Mouse (Mus musculus) neural tube, embryonic 13.5 days (tissue): ENCODE data around the gene Gm20388. TPM values are rescaled to one million over a fixed set of nuclear protein-coding genes. Genes with fewer than 3 reads are reported as not detected.

Experiments used
- ATAC-seq: fragments of 200-750 bp; cut with Nextera tagmentation; 2 replicates; pipeline ENCODE4 v1.8.0; 2017; ENCODE audit warnings: low read depth, mild to moderate bottlenecking, moderate TSS enrichment, moderate library complexity
- H3K27ac ChIP-seq: fragments of 300-500 bp; sonication (generic); replicated peaks from 2 replicates; pipeline ENCODE4 v1.5.1; 2015; ENCODE audit warnings: moderate library complexity, mild to moderate bottlenecking, inconsistent platforms
- H3K27me3 ChIP-seq: fragments of 300-500 bp; sonication (generic); 2 replicates; pipeline ENCODE4 v1.6.1; 2015; ENCODE audit warnings: mild to moderate bottlenecking, inconsistent platforms
- H3K36me3 ChIP-seq: fragments of 300-500 bp; sonication (generic); 2 replicates; pipeline ENCODE4 v1.6.1; 2015; ENCODE audit warnings: mild to moderate bottlenecking, inconsistent platforms
- H3K4me1 ChIP-seq: fragments of 300-500 bp; sonication (generic); replicated peaks from 2 replicates; pipeline ENCODE4 v1.6.1; 2015; ENCODE audit warnings: inconsistent platforms
- H3K4me2 ChIP-seq: fragments of 300-500 bp; sonication (generic); 2 replicates; pipeline ENCODE4 v1.6.1; 2015; ENCODE audit warnings: inconsistent platforms, mild to moderate bottlenecking, moderate library complexity
- H3K4me3 ChIP-seq: fragments of 300-500 bp; sonication (generic); 2 replicates; pipeline ENCODE4 v1.5.1; 2015; ENCODE audit warnings: mild to moderate bottlenecking, inconsistent platforms
- H3K9ac ChIP-seq: fragments of 300-500 bp; sonication (generic); 2 replicates; pipeline ENCODE4 v1.6.1; 2015; ENCODE audit warnings: moderate library complexity, mild to moderate bottlenecking, inconsistent platforms
- H3K9me3 ChIP-seq: fragments of 300-500 bp; sonication (generic); 2 replicates; pipeline ENCODE4 v1.6.1; 2016; ENCODE audit warnings: inconsistent platforms
- WGBS: fragments of 180-500 bp; shearing (Covaris S2); methylation state at CpG from one replicate; pipeline ENCODE4 v1.1.7; 2015; 5-methylcytosine and 5-hydroxymethylcytosine counted together
- polyA plus RNA-seq: library from polyadenylated mRNA; unstranded; fragments of >200 nt; fragmentation: Nextera tagmentation; extraction: Ambion mirVana; gene quantifications from 2 replicates; pipeline ENCODE4 v1.2.1, GENCODE M21; 2015

Gm20388 gene
- polyA plus RNA-seq, 1 experiment from 2014 or later = 0.27 TPM

- no peak overlapping the region for H3K4me2 ChIP-seq
- no peaks in the 10 kb centered on the region for H3K4me1 ChIP-seq
- H3K9ac ChIP-seq = no peak overlapping the region
- WGBS = 93% methylated on average over 13 of the region's 13 CpGs
- H3K36me3 ChIP-seq = peaks cover 56% of the 10 kb centered on the region
- no peak for ATAC-seq
- no peaks in the 10 kb centered on the region for H3K9me3 ChIP-seq
- no peak overlapping the region for H3K4me3 ChIP-seq
- no peaks in the 10 kb centered on the region for H3K27me3 ChIP-seq
- H3K27ac ChIP-seq = no peak overlapping the region
These were observed 1895.5 kb downstream of the Gm20388 start for GRCm38 (mm10) chr8:121806126-121806525.

GRCm38 (mm10) chr8:121808032-121808431, 1897.4 kb downstream of the Gm20388 start:
- Histone ChIP-seq H3K4me2 (no peak overlapping the region), H3K36me3 (peaks cover 62% of the 10 kb centered on the region), H3K27ac (no peak overlapping the region), H3K4me3 (no peak overlapping the region), H3K9ac (no peak overlapping the region), H3K4me1 (no peaks in the 10 kb centered on the region), H3K27me3 (no peaks in the 10 kb centered on the region), H3K9me3 (no peaks in the 10 kb centered on the region)
- 79% methylated on average over 11 of the region's 11 CpGs for WGBS
- no peak for ATAC-seq

- no peak for ATAC-seq
These were observed 1899.0 kb downstream of the Gm20388 start for GRCm38 (mm10) chr8:121809524-121810155.

GRCm38 (mm10) chr8:121811502-121811901, 1900.9 kb downstream of the Gm20388 start:
- 92% methylated on average over 3 of the region's 3 CpGs for WGBS
- H3K27me3 ChIP-seq = no peaks in the 10 kb centered on the region
- no peak overlapping the region for H3K9ac ChIP-seq
- no peaks in the 10 kb centered on the region for H3K4me1 ChIP-seq
- H3K27ac ChIP-seq = no peak overlapping the region
- ATAC-seq = no peak
- H3K36me3 ChIP-seq = peaks cover 57% of the 10 kb centered on the region
- H3K4me2 ChIP-seq = no peak overlapping the region
- H3K4me3 ChIP-seq = no peak overlapping the region
- no peaks in the 10 kb centered on the region for H3K9me3 ChIP-seq

More at GRCm38 (mm10) chr8:121809524-121810155, 1899.0 kb downstream of the Gm20388 start:
- Histone ChIP-seq H3K27me3 (no peaks in the 10 kb centered on the region), H3K4me3 (no peak overlapping the region), H3K27ac (no peak overlapping the region), H3K9me3 (no peaks in the 10 kb centered on the region), H3K4me1 (no peaks in the 10 kb centered on the region), H3K9ac (no peak overlapping the region), H3K36me3 (peaks cover 64% of the 10 kb centered on the region), H3K4me2 (no peak overlapping the region)
- 93% methylated on average over 11 of the region's 11 CpGs for WGBS

- WGBS = 96% methylated on average over 12 of the region's 12 CpGs
- ATAC-seq = no peak
These were observed 1901.4 kb downstream of the Gm20388 start for GRCm38 (mm10) chr8:121811931-121812570.

GRCm38 (mm10) chr8:121818226-121818625, 1907.6 kb downstream of the Gm20388 start:
- H3K36me3 ChIP-seq = peaks cover 68% of the 10 kb centered on the region
- no peaks in the 10 kb centered on the region for H3K4me1 ChIP-seq
- H3K4me3 ChIP-seq = no peak overlapping the region
- no peak overlapping the region for H3K27ac ChIP-seq
- WGBS = 87% methylated on average over 7 of the region's 7 CpGs
- H3K9ac ChIP-seq = no peak overlapping the region
- no peak overlapping the region for H3K4me2 ChIP-seq
- no peaks in the 10 kb centered on the region for H3K9me3 ChIP-seq
- no peaks in the 10 kb centered on the region for H3K27me3 ChIP-seq
- ATAC-seq = no peak

More at GRCm38 (mm10) chr8:121811931-121812570, 1901.4 kb downstream of the Gm20388 start:
- Histone ChIP-seq H3K27ac (no peak overlapping the region), H3K9ac (no peak overlapping the region), H3K36me3 (peaks cover 56% of the 10 kb centered on the region), H3K9me3 (no peaks in the 10 kb centered on the region), H3K4me3 (no peak overlapping the region), H3K4me2 (no peak overlapping the region), H3K4me1 (no peaks in the 10 kb centered on the region), H3K27me3 (no peaks in the 10 kb centered on the region)

GRCm38 (mm10) chr8:121820840-121821239, 1910.2 kb downstream of the Gm20388 start:
- no peaks in the 10 kb centered on the region for H3K4me1 ChIP-seq
- H3K9me3 ChIP-seq = no peaks in the 10 kb centered on the region
- H3K4me2 ChIP-seq = no peak overlapping the region
- no peak overlapping the region for H3K9ac ChIP-seq
- no peak overlapping the region for H3K27ac ChIP-seq
- no peaks in the 10 kb centered on the region for H3K27me3 ChIP-seq
- 88% methylated on average over 6 of the region's 6 CpGs for WGBS
- no peak for ATAC-seq
- no peak overlapping the region for H3K4me3 ChIP-seq
- H3K36me3 ChIP-seq = peaks cover 46% of the 10 kb centered on the region

- Histone ChIP-seq H3K4me1 (no peaks in the 10 kb centered on the region), H3K4me2 (no peak overlapping the region), H3K27ac (no peak overlapping the region), H3K36me3 (peaks cover 42% of the 10 kb centered on the region), H3K4me3 (no peak overlapping the region), H3K27me3 (no peaks in the 10 kb centered on the region), H3K9me3 (no peaks in the 10 kb centered on the region), H3K9ac (no peak overlapping the region)
- ATAC-seq = no peak
- WGBS = 89% methylated on average over 11 of the region's 11 CpGs
These were observed 1910.7 kb downstream of the Gm20388 start for GRCm38 (mm10) chr8:121821320-121821719.

- no peak overlapping the region for H3K9ac ChIP-seq
- H3K27me3 ChIP-seq = no peaks in the 10 kb centered on the region
- no peaks in the 10 kb centered on the region for H3K4me1 ChIP-seq
- ATAC-seq = no peak
- no peak overlapping the region for H3K4me3 ChIP-seq
- 90% methylated on average over 9 of the region's 9 CpGs for WGBS
- no peak overlapping the region for H3K4me2 ChIP-seq
- H3K9me3 ChIP-seq = no peaks in the 10 kb centered on the region
- H3K27ac ChIP-seq = no peak overlapping the region
- H3K36me3 ChIP-seq = peaks cover 41% of the 10 kb centered on the region
These were observed 1911.1 kb downstream of the Gm20388 start for GRCm38 (mm10) chr8:121821770-121822169.

- no peaks in the 10 kb centered on the region for H3K9me3 ChIP-seq
- peaks cover 20% of the 10 kb centered on the region for H3K4me1 ChIP-seq
- no peak overlapping the region for H3K9ac ChIP-seq
- 94% methylated on average over 5 of the region's 5 CpGs for WGBS
- no peak overlapping the region for H3K27ac ChIP-seq
- peak overlapping the region; percentile 93; the same call in 1 of the 2 replicates for H3K4me3 ChIP-seq
- no peak for ATAC-seq
- H3K4me2 ChIP-seq = peak overlapping the region; percentile 93
- H3K27me3 ChIP-seq = no peaks in the 10 kb centered on the region
- H3K36me3 ChIP-seq = no peaks in the 10 kb centered on the region
These were observed 1917.1 kb downstream of the Gm20388 start for GRCm38 (mm10) chr8:121827726-121828125.

- H3K36me3 ChIP-seq = no peaks in the 10 kb centered on the region
- no peak overlapping the region for H3K27ac ChIP-seq
- peak overlapping the region; percentile 86 for H3K9ac ChIP-seq
- H3K27me3 ChIP-seq = no peaks in the 10 kb centered on the region
- WGBS = 35% methylated on average over 10 of the region's 10 CpGs
- peak overlapping the region; percentile 93 for H3K4me2 ChIP-seq
- peaks cover 20% of the 10 kb centered on the region for H3K4me1 ChIP-seq
- ATAC-seq = no peak
- H3K4me3 ChIP-seq = peak overlapping the region; percentile 93
- H3K9me3 ChIP-seq = no peaks in the 10 kb centered on the region
These were observed 1917.9 kb downstream of the Gm20388 start for GRCm38 (mm10) chr8:121828376-121829023.

GRCm38 (mm10) chr8:121829048-121829776, 1918.6 kb downstream of the Gm20388 start, which contains the start of gene Klhdc4:
Klhdc4 (minus strand) TSS chr8:121829569.
- peaks cover 20% of the 10 kb centered on the region for H3K4me1 ChIP-seq
- H3K27ac ChIP-seq = peak within 1 kb of the TSS; percentile 85
- peak within 1 kb of the TSS; percentile 93 for H3K4me3 ChIP-seq
- peak within 1 kb of the TSS; percentile 86 for H3K9ac ChIP-seq
- no peaks in the 10 kb centered on the region for H3K36me3 ChIP-seq
- H3K9me3 ChIP-seq = no peaks in the 10 kb centered on the region
- WGBS = under 1% methylated on average over 64 of the region's 68 CpGs
- H3K27me3 ChIP-seq = no peaks in the 10 kb centered on the region
- ATAC-seq = peak; percentile 98
- peak within 1 kb of the TSS; percentile 93 for H3K4me2 ChIP-seq
